Mouse (Mus musculus): ENCODE measurements around the gene Tmprss3.
A peak's percentile ranks its signal among the peaks of the same experiment; 100 is the strongest.

Tmprss3 gene

GRCm38 (mm10) chr17:31136821-31137220 lies 62.0 kb downstream of the Tmprss3 start:
- DNase-seq (ENCODE audit: low spot score in 2 of 2), result no peak

- DNase-seq (ENCODE audit: low spot score in 2 of 2), result peak; percentile 39 to 44
These were observed 62.5 kb downstream of the Tmprss3 start for GRCm38 (mm10) chr17:31136291-31136690.

DNA sequence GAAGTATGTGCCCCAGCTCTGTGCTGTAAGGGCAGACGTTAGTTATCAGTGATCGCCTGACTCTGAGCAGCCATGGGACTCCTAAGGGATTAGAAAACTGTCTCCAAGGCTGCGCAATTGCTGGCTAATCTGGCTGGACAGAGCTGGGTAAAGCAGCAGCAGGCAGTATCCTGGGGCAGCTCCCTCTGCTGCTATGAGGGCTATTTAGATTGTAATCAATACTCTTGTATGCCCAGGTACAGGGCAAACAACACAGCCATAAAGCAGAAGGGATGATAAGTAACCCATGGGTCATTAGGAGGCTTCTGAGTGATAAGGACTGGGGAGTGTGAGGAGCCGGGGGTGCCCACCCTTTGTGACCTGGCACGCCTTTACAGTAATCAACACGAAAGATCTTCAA lies 63.9 kb downstream of the Tmprss3 start:
- DNase-seq (ENCODE audit: low spot score in 2 of 2), result no peak

- no peak for DNase-seq (ENCODE audit: low spot score in 2 of 2)
These were observed 65.0 kb downstream of the Tmprss3 start for GRCm38 (mm10) chr17:31133776-31134175.

- DNase-seq (ENCODE audit: low spot score in 2 of 2), result no peak
These were observed 67.4 kb downstream of the Tmprss3 start for GRCm38 (mm10) chr17:31131269-31131821.

GRCm38 (mm10) chr17:31129452-31129851 lies 69.3 kb downstream of the Tmprss3 start, which contains the start of gene Tff3:
Tff3 (minus strand) TSS chr17:31129646.
- no peak for DNase-seq (ENCODE audit: low spot score in 2 of 2)
